Mouse (Mus musculus) CD4-positive helper T cell, adult 2 months (primary cell): ENCODE results near the gene Foxf2.
A peak's percentile ranks its signal among the peaks of the same experiment; 100 is the strongest.

Experiments used
- DNase-seq: peaks from one replicate; pipeline ENCODE4 v3.0.0-alpha.2; 2012; ENCODE audit warnings: low read depth, missing footprints, low spot score

Gene Foxf2

GRCm38 (mm10) chr13:31625333-31626101 is at the start of gene Foxf2:
Gene Foxf2, plus strand, starts transcription at chr13:31625816.
- no peak for DNase-seq

GRCm38 (mm10) chr13:31576696-31577095 is 48.9 kb upstream of the Foxf2 start:
- no peak for DNase-seq

- no peak for DNase-seq
Observed at GRCm38 (mm10) chr13:31577576-31577975, 48.0 kb upstream of the Foxf2 start.

- DNase-seq = no peak
Observed at GRCm38 (mm10) chr13:31578389-31578788, 47.2 kb upstream of the Foxf2 start.

- no peak for DNase-seq
Observed at GRCm38 (mm10) chr13:31579866-31580265, 45.8 kb upstream of the Foxf2 start.

DNA sequence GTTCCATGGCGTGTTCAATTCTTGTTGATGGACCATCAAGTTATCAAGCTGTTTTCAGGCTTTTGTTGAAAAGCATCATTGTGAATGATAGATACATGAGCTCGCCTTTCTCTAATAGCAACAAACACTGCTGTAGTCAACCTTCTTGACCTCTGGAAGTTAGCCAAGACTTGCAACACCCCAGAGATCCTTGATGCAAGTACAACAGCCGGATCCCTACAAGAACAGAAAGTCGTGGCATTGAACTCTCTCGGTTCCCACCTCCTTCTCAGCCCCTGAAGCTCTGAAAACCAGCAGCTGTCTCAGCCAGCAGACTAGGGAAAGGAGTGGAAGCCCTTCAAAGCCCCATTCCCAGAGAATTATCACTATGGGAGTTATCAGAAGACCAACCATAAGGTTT is 38.3 kb upstream of the Foxf2 start:
- DNase-seq = no peak

DNA sequence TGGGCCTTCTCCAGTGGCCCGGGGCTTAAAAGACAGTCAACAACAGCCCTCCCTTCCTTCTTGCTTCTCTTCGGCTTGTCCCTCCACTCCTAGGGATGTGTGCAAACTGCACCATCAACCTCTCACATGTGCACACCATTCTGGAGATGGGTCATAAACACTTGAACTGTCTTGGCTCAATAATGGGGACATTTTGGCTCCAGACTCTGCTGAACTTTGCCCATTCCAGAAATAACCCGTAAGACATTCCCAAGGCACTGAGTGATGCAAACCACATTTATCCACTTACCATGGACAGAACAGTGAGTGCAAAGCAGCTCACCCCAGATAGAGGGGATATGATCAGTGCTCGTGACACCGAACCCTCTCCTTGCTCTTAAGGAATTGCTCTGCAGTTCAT is 26.0 kb upstream of the Foxf2 start:
- DNase-seq = no peak

- no peak for DNase-seq
Observed at GRCm38 (mm10) chr13:31603964-31604363, 21.7 kb upstream of the Foxf2 start.

DNA sequence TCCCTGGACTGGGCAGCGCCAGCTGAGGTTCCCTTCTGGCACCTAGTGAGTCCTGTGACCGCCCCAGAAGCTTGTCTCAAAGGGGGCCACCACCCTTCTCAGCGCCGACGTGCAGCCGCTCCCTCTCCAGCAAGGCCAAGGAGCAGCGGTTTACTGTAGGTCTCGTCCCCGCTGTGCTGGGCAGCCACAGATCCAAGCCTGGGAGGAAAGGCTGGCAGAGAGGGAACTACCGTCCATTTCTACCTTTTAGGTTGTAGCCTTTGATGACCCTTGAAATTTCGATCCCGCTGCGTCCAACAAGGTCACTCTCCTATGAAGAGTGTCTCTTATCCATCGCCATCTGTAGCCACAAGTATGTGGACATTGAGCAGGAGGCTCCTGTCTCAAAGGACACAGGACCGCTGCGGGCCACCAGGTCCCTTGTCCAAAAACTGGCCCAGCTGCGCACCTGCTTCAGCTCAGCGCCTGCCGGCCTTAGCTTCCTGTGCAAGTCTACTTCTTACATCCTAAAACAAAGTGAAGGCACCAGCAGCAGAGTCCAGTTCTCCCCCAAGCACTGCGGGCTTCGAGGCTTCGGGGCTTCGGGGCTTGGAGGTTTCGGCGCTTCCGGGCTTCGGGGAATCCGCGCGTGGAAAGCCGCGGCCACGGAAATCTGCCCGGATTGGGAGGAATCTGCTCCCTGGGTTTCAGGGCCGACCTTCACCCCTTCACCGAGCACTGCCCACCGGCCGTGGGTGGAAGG is 10.7 kb upstream of the Foxf2 start:
- no peak for DNase-seq

- DNase-seq = no peak
Observed at GRCm38 (mm10) chr13:31615561-31616165, 10.0 kb upstream of the Foxf2 start.

DNA sequence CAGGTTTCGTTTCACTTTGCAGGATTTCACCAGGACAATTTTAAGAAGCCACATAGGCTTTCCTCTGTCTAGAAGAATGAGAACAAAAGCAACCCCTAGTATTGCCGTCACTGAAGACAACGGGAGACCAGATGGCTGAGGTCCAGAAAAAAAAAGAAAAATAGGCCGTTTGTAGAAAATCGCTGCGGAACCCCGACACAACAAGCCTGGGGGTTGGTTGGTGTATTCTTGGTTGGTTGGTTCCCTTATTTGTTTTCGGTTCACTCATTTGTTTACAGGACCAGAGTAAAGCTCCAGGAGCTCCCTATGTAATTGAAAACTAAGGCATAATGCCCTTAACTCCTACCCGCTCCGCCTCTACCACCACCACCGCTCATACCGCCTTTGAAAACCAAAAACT is 7.6 kb upstream of the Foxf2 start:
- DNase-seq = no peak

DNA sequence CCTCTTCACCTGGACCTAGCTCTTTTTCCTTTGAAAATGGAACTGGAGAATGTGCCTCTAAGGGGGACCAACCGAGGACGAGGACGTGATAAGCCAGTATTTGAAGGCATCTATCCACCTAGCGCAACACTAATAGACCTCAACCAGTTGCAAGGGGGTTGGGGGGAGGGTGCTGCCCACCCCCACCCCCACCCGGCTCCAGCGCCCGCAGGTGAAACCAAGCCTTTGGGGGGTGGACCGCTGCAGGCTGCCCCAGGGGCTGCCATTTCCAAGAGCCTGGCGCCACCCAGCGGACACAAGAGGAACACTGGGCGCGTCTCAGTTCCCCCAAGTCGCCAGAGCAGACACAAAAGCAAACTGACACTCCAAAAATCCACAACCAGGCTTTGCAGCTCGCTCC is 7.2 kb upstream of the Foxf2 start:
- peak; percentile 19 for DNase-seq

GRCm38 (mm10) chr13:31618919-31619655 is 6.5 kb upstream of the Foxf2 start:
- no peak for DNase-seq

- DNase-seq = no peak
Observed at GRCm38 (mm10) chr13:31619826-31620498, 5.7 kb upstream of the Foxf2 start.

DNA sequence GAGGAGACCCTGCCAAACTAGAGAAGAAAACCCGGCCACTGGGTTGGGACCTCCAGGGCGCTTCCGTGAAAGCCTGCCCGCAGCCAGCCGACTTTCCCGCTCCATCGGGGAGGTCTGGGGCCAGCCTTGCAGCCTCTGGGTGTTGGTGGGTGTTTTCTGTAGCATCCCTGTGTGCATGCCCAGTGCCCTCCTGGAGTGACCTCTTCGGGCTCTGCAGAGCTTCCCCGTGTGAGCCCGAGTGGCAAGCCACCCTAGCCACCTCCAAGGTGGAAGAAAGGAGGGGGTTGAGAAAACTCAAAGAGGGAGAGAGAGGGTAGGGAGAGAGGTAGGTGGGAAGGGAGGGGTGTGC is 5.1 kb upstream of the Foxf2 start:
- DNase-seq = no peak

DNA sequence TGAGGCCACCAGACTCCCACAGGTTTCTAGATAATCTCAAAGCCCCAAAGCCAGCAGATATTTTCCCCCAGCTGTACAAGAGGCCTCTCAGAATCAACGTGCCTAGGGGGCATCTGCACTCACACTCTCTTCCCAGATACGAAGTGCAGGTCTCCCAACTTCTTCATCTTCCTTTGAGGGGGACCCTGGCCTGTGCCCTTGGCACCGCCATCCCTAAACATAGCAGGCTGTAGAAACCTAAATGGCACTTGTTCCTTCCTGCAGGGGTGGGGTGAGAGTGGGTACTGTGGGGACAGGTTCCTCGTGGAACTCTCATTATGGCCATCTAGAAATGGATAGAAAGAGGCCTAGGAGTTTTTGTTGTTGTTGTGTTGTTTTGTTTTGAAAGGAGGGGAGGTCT is 4.7 kb upstream of the Foxf2 start:
- DNase-seq = no peak

GRCm38 (mm10) chr13:31621741-31622140 is 3.9 kb upstream of the Foxf2 start:
- DNase-seq = no peak

DNA sequence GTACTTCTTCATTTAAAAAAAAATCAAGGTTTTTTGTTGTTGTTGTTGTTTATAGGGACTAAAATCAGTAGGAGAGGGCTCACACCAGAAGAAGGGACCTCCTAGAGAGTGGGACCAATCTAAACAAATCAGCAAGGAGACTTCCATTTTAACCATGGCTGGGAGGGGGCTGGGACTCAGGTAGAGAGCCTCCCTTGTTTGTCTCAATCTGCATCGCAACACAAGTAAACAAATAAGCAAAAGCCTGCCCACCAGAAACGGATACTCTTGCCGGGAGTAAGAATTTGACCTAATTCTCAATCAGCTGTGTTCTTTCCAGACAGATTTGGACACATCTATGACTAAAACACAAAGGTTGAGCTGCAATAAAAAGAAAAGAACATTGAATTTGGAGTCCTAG is 3.2 kb upstream of the Foxf2 start:
- DNase-seq = no peak

- no peak for DNase-seq
Observed at GRCm38 (mm10) chr13:31623291-31623690, 2.3 kb upstream of the Foxf2 start.

DNA sequence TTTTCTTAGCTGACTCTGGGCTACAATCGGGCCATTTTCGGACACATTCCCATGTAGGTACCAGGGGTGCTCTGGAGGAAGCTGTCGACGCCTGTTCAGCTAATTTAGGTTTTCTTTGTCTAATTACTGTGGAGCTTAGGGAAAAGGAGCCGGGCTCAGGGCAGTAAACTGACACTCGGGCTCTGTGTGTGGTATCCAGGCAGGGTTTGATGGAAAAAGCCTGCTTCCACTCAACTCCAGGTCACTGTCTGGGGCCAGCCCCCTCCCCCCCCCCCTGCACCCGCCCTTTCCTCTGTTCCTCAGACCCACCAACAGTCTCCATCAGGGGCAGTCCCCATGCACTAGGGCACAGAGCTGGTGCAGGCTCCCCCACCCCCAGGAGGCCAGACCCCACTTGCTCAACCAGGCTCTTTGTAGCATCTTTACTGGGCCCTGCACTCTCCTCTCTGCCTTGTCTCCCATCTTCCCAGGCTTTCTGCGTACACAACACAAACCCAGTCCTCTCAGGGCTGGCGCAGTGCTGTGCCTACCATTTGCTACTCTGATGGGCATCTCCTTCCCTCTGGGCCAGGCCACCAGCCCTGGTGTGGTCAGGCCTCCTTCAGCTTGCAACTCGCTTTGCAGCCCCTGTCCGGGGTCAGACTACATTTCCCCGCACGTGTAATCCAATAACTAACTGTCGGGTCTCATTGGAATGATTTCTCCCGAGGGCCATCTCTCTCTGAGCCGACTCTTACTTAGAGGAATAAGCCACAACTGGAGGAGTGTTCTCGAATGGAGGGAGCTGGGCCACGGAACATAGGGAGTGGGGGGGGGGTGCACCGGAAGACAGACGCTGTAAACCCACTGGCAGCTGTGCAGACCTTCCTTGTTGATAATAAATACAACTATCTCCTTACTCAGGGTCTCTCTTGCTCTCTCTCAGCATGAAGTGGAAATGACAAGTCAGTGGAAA is 1.4 kb upstream of the Foxf2 start:
- no peak for DNase-seq

DNA sequence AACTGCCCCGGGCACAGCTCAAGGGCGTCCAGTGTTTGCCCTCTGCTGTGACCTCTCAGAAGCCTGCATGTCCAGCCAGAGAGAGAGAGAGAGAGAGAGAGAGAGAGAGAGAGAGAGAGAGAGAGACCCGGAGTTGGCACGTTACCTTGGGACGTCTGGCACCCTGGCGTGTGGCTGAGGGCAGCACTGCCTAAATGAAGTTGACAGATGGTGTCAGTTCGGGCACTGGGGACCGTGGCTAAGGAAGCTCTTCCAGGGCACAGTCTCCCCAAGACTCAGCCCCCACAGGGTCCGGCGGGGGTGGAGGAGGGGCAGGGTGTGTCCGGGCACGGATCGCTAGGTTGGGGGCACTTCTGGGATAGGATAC is 667 bp upstream of the Foxf2 start:
- no peak for DNase-seq
